Mouse (Mus musculus): ENCODE results near the gene Gm10260. TPM values are rescaled to one million over a fixed set of nuclear protein-coding genes. Genes with fewer than 3 reads are reported as not detected.

The Gm10260 gene
- total RNA-seq (2021) (100 to 1,000 TPM; 101 to 117 TPM), polyA plus RNA-seq (2012; rRNA removed) (0.64 and 3.2 TPM in 2 replicates)
- long read RNA-seq, partial matches to known transcripts: 0 of 1 reads
- long read RNA-seq, other reads (novel, unspliced or antisense): 0 of 1 reads

GRCm38 (mm10) chr13:97760532-97760931, at the start of gene Gm10260:
Gene Gm10260 (minus strand): TSS chr13:97760632.
- no peak for TF ChIP-seq CTCF (IDR thresholded peaks at IDR 0.05)
- TF ChIP-seq POLR2A (IDR thresholded peaks at IDR 0.05; ENCODE audit: insufficient read depth, low read depth, low read length): no peak
- no peak for TF ChIP-seq EP300 (IDR thresholded peaks at IDR 0.05; ENCODE audit: insufficient read depth, low read depth, low read length)
- no peak within 1 kb of the TSS for H3K4me3 ChIP-seq
- no peak within 1 kb of the TSS for H3K9ac ChIP-seq (ENCODE audit: low read depth, low read length)
- H3K4me1 ChIP-seq (ENCODE audit: control insufficient read depth, insufficient read depth, low read length): peaks cover 1% of the 10 kb centered on the region; the same call in 1 of the 2 replicates
- no peaks in the 10 kb centered on the region for H3K79me2 ChIP-seq (replicated peaks; ENCODE audit: control insufficient read depth, insufficient read depth, low read length)
- no peak for DNase-seq
- no peak within 1 kb of the TSS for H3K27ac ChIP-seq
- no peaks in the 10 kb centered on the region for H3K27me3 ChIP-seq (ENCODE audit: control insufficient read depth, insufficient read depth, low read length)
- no peaks in the 10 kb centered on the region for H3K36me3 ChIP-seq (ENCODE audit: control insufficient read depth, insufficient read depth, low read length)
- 96% methylated on average over 11 of the region's 11 CpGs for WGBS
- intact Hi-C loops (cut with DNase I): no loop called here

GRCm38 (mm10) chr13:97809828-97810227, 49.4 kb upstream of the Gm10260 start:
- no peak for DNase-seq
- 90% methylated on average over 4 of the region's 4 CpGs for WGBS
- intact Hi-C loops (cut with DNase I): no loop called here
- H3K27ac ChIP-seq: no peak overlapping the region
- H3K27me3 ChIP-seq (ENCODE audit: control insufficient read depth, insufficient read depth, low read length): no peaks in the 10 kb centered on the region
- no peaks in the 10 kb centered on the region for H3K4me1 ChIP-seq (ENCODE audit: control insufficient read depth, insufficient read depth, low read length)
- no peak overlapping the region for H3K9ac ChIP-seq (ENCODE audit: low read depth, low read length)
- H3K4me3 ChIP-seq: no peak overlapping the region
- TF ChIP-seq POLR2A (IDR thresholded peaks at IDR 0.05; ENCODE audit: insufficient read depth, low read depth, low read length) (no peak), EP300 (IDR thresholded peaks at IDR 0.05; ENCODE audit: insufficient read depth, low read depth, low read length) (no peak), CTCF (IDR thresholded peaks at IDR 0.05) (no peak)
- no peaks in the 10 kb centered on the region for H3K79me2 ChIP-seq (replicated peaks; ENCODE audit: control insufficient read depth, insufficient read depth, low read length)
- H3K36me3 ChIP-seq (ENCODE audit: control insufficient read depth, insufficient read depth, low read length): no peaks in the 10 kb centered on the region

GRCm38 (mm10) chr13:97805907-97806306, 45.5 kb upstream of the Gm10260 start:
- no peaks in the 10 kb centered on the region for H3K79me2 ChIP-seq (replicated peaks; ENCODE audit: control insufficient read depth, insufficient read depth, low read length)
- intact Hi-C loops (cut with DNase I): no loop called here
- WGBS: 87% methylated on average over 9 of the region's 9 CpGs
- DNase-seq: no peak
- H3K36me3 ChIP-seq (ENCODE audit: control insufficient read depth, insufficient read depth, low read length): no peaks in the 10 kb centered on the region
- no peaks in the 10 kb centered on the region for H3K4me1 ChIP-seq (ENCODE audit: control insufficient read depth, insufficient read depth, low read length)
- H3K27me3 ChIP-seq (ENCODE audit: control insufficient read depth, insufficient read depth, low read length): no peaks in the 10 kb centered on the region
- H3K4me3 ChIP-seq: no peak overlapping the region
- TF ChIP-seq CTCF (IDR thresholded peaks at IDR 0.05) (no peak), POLR2A (IDR thresholded peaks at IDR 0.05; ENCODE audit: insufficient read depth, low read depth, low read length) (no peak), EP300 (IDR thresholded peaks at IDR 0.05; ENCODE audit: insufficient read depth, low read depth, low read length) (no peak)
- H3K27ac ChIP-seq: no peak overlapping the region
- no peak overlapping the region for H3K9ac ChIP-seq (ENCODE audit: low read depth, low read length)

GRCm38 (mm10) chr13:97802386-97802785, 42.0 kb upstream of the Gm10260 start:
- H3K27me3 ChIP-seq (ENCODE audit: control insufficient read depth, insufficient read depth, low read length): no peaks in the 10 kb centered on the region
- no peak overlapping the region for H3K4me3 ChIP-seq
- H3K4me1 ChIP-seq (ENCODE audit: control insufficient read depth, insufficient read depth, low read length): no peaks in the 10 kb centered on the region
- no peaks in the 10 kb centered on the region for H3K36me3 ChIP-seq (ENCODE audit: control insufficient read depth, insufficient read depth, low read length)
- WGBS: 75% methylated on average over 4 of the region's 4 CpGs
- TF ChIP-seq EP300 (IDR thresholded peaks at IDR 0.05; ENCODE audit: insufficient read depth, low read depth, low read length) (no peak), CTCF (IDR thresholded peaks at IDR 0.05) (no peak)
- no peak for DNase-seq
- no peak overlapping the region for H3K27ac ChIP-seq
- H3K79me2 ChIP-seq (replicated peaks; ENCODE audit: control insufficient read depth, insufficient read depth, low read length): no peaks in the 10 kb centered on the region
- intact Hi-C loops (cut with DNase I): no loop called here
- no peak overlapping the region for H3K9ac ChIP-seq (ENCODE audit: low read depth, low read length)

DNA sequence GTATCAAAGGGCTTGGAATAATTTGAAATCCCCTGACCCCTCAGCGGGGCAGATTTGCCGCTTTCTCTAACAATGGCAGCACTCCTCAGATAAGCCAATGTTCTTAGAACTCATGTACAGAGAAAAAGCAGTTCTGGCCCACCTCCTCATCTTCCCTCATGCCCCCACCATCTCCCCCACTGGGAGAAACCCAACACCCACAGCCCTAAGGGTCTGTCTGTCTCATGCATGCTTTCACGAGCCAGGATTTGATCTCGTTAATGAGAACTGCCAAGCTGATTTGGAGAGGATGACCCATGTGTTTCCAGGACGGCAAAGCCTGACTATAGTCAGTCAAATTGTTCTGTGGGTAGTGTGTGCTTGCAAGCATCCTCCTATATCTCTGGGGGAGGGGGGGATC, 37.0 kb upstream of the Gm10260 start:
- H3K4me1 ChIP-seq (ENCODE audit: control insufficient read depth, insufficient read depth, low read length): no peaks in the 10 kb centered on the region
- 80% methylated on average over 5 of the region's 5 CpGs for WGBS
- DNase-seq: no peak

GRCm38 (mm10) chr13:97794780-97795179, 34.3 kb upstream of the Gm10260 start:
- Histone ChIP-seq H3K4me1 (ENCODE audit: control insufficient read depth, insufficient read depth, low read length) (no peaks in the 10 kb centered on the region), H3K79me2 (replicated peaks; ENCODE audit: control insufficient read depth, insufficient read depth, low read length) (no peaks in the 10 kb centered on the region), H3K9ac (ENCODE audit: low read depth, low read length) (no peak overlapping the region), H3K27me3 (ENCODE audit: control insufficient read depth, insufficient read depth, low read length) (no peaks in the 10 kb centered on the region), H3K27ac (no peak overlapping the region), H3K4me3 (no peak overlapping the region), H3K36me3 (ENCODE audit: control insufficient read depth, insufficient read depth, low read length) (no peaks in the 10 kb centered on the region)
- 44% methylated on average over 1 of the region's 1 CpGs for WGBS
- DNase-seq: no peak
- intact Hi-C loops (cut with DNase I): no loop called here
- TF ChIP-seq CTCF (IDR thresholded peaks at IDR 0.05) (no peak), POLR2A (IDR thresholded peaks at IDR 0.05; ENCODE audit: insufficient read depth, low read depth, low read length) (no peak), EP300 (IDR thresholded peaks at IDR 0.05; ENCODE audit: insufficient read depth, low read depth, low read length) (no peak)

More for the DNA sequence above, 37.0 kb upstream of the Gm10260 start:
- no peak overlapping the region for H3K27ac ChIP-seq
- intact Hi-C loops (cut with DNase I): no loop called here
- no peak overlapping the region for H3K4me3 ChIP-seq
- no peaks in the 10 kb centered on the region for H3K27me3 ChIP-seq (ENCODE audit: control insufficient read depth, insufficient read depth, low read length)
- TF ChIP-seq CTCF (IDR thresholded peaks at IDR 0.05) (no peak), POLR2A (IDR thresholded peaks at IDR 0.05; ENCODE audit: insufficient read depth, low read depth, low read length) (no peak), EP300 (IDR thresholded peaks at IDR 0.05; ENCODE audit: insufficient read depth, low read depth, low read length) (no peak)
- H3K79me2 ChIP-seq (replicated peaks; ENCODE audit: control insufficient read depth, insufficient read depth, low read length): no peaks in the 10 kb centered on the region
- H3K9ac ChIP-seq (ENCODE audit: low read depth, low read length): no peak overlapping the region
- H3K36me3 ChIP-seq (ENCODE audit: control insufficient read depth, insufficient read depth, low read length): no peaks in the 10 kb centered on the region
